Mouse (Mus musculus) stomach, postnatal 0 days (tissue): ENCODE measurements at regions not wholly inside any gene's neighbourhood (a gene's known extent, or its start where the extent isn't known, plus 50 kb on each side); places are given as distances from the start of the nearest gene placed in this dataset.

Experiments
- CTCF ChIP-seq: IDR thresholded peaks from 2 replicates; pipeline ENCODE4 v1.5.1; 2016; ENCODE audit warnings: antibody characterized with exemption, low read depth, mild to moderate bottlenecking, moderate library complexity
- EP300 ChIP-seq: optimal IDR thresholded peaks from 2 replicates; pipeline ENCODE3; 2016; ENCODE audit warnings: antibody characterized with exemption

DNA sequence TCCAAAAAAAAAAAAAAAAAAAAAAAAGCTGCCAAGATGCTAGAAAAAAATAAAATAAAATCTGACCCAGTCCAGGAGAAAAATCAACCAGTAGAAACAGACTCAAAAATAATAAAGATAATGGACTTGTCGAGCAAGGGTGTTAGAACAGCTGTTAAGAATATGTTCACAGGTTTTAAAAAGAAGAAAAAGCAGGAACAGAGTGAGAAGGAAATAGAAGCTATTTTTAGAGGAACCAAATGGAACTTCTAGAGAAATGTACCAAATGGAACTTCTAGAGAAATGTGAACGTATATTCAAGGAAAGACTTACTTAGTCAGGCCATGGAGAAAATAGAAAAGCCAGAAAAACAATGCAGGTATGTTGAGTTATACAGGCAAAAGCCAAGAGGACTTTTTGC lies 662.4 kb upstream of the Jmjd1c start:
- no peak for TF ChIP-seq CTCF
- TF ChIP-seq EP300 = no peak
